Mouse (Mus musculus) heart, embryonic 14.5 days (tissue): ENCODE measurements around the gene Gm10720. TPM values are rescaled to one million over a fixed set of nuclear protein-coding genes. Genes with fewer than 3 reads are reported as not detected.
A peak's percentile ranks its signal among the peaks of the same experiment; 100 is the strongest.
"Not testable (repeated sequence)": the region's sequence is repeated elsewhere in the genome, so short reads cannot be mapped to it uniquely, and the experiment has no call there.

Experiments used
- ATAC-seq: fragments of 200-750 bp; cut with Nextera tagmentation; 2 replicates; pipeline ENCODE4 v1.8.0; 2017; ENCODE audit warnings: low read depth, moderate TSS enrichment; ENCODE audit not compliant: insufficient number of reproducible peaks, insufficient read depth, low FRiP score
- H3K27ac ChIP-seq, 2 experiments: fragments of 200-500 bp in 1 of 2; fragments of 300-500 bp in 1 of 2; sonication (generic) in 1 of 2; replicated peaks in 1 of 2; 2 replicates each; pipeline ENCODE4 v1.5.1; 2012 to 2014; ENCODE audit warnings: low read depth in 2 of 2, low read length in 2 of 2, control low read depth in 1 of 2, mild to moderate bottlenecking in 1 of 2, mixed read lengths in 1 of 2; ENCODE audit not compliant: control insufficient read depth in 1 of 2, insufficient read depth in 1 of 2
- H3K27me3 ChIP-seq: fragments of 300-500 bp; sonication (generic); 2 replicates; pipeline ENCODE4 v1.6.1; 2014; ENCODE audit warnings: mild to moderate bottlenecking, low read length, control low read depth; ENCODE audit not compliant: control insufficient read depth, insufficient read depth
- H3K36me3 ChIP-seq: fragments of 300-500 bp; sonication (generic); 2 replicates; pipeline ENCODE4 v1.6.1; 2014; ENCODE audit warnings: mild to moderate bottlenecking, control low read depth, low read length, mixed read lengths; ENCODE audit not compliant: control insufficient read depth, insufficient read depth
- H3K4me1 ChIP-seq, 2 experiments: fragments of 200-500 bp in 1 of 2; fragments of 300-500 bp in 1 of 2; sonication (generic) in 1 of 2; 2 replicates each; pipeline ENCODE4 v1.6.1; 2012 to 2014; ENCODE audit warnings: low read length in 2 of 2, control low read depth in 1 of 2, mixed read lengths in 1 of 2; ENCODE audit not compliant: control insufficient read depth in 2 of 2, insufficient read depth in 2 of 2
- H3K4me2 ChIP-seq: fragments of 300-500 bp; sonication (generic); 2 replicates; pipeline ENCODE4 v1.6.1; 2014; ENCODE audit warnings: mild to moderate bottlenecking, low read length
- H3K4me3 ChIP-seq, 2 experiments: fragments of 200-500 bp in 1 of 2; fragments of 300-500 bp in 1 of 2; sonication (generic) in 1 of 2; 2 replicates each; pipeline ENCODE4 v1.5.1; 2012 to 2014; ENCODE audit warnings: low read length in 2 of 2, mild to moderate bottlenecking in 2 of 2, control low read depth in 1 of 2, low read depth in 1 of 2, moderate library complexity in 1 of 2; ENCODE audit not compliant: control insufficient read depth in 1 of 2, insufficient read depth in 1 of 2
- H3K9ac ChIP-seq: fragments of 300-500 bp; sonication (generic); 2 replicates; pipeline ENCODE4 v1.6.1; 2014; ENCODE audit warnings: mild to moderate bottlenecking, low read length
- H3K9me3 ChIP-seq: fragments of 300-500 bp; sonication (generic); 2 replicates; pipeline ENCODE4 v1.6.1; 2016; ENCODE audit warnings: low read length, control low read depth; ENCODE audit not compliant: control insufficient read depth
- WGBS: fragments of 180-500 bp; shearing (Covaris S2); extraction: QIAGEN DNeasy Blood & Tissue Kit; methylation state at CpG from one replicate; pipeline ENCODE4 v1.1.7; 2014; 5-methylcytosine and 5-hydroxymethylcytosine counted together
- polyA plus RNA-seq: library from polyadenylated mRNA; unstranded; fragments of >200 nt; fragmentation: Nextera tagmentation; extraction: Ambion mirVana; gene quantifications from 2 replicates; pipeline ENCODE4 v1.2.1, GENCODE M21; 2014

Gene Gm10720
- not detected in 2 replicates for polyA plus RNA-seq

DNA sequence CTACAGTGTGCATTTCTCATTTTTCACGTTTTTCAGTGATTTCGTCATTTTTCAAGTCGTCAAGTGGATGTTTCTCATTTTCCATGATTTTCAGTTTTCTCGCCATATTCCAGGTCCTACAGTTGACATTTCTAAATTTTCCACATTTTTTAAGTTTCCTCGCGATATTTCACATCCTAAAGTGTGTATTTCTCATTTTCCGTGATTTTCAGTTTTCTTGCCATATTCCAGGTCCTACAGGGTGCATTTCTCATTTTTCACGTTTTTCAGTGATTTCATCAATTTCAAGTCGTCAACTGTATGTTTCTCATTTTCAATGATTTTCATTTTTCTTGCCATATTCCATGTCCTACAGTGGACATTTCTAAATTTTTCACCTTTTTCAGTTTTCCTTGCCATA lies at the start of gene Gm10720:
Gene Gm10720, plus strand, starts transcription at position 301 of the 400 bp plus-strand sequence.
- H3K36me3 ChIP-seq, H3K4me2 ChIP-seq, H3K27ac ChIP-seq, H3K9me3 ChIP-seq, H3K27me3 ChIP-seq, H3K9ac ChIP-seq, H3K4me1 ChIP-seq, H3K4me3 ChIP-seq, ATAC-seq: not testable (repeated sequence)
- 55% methylated on average over 4 of the region's 9 CpGs for WGBS

DNA sequence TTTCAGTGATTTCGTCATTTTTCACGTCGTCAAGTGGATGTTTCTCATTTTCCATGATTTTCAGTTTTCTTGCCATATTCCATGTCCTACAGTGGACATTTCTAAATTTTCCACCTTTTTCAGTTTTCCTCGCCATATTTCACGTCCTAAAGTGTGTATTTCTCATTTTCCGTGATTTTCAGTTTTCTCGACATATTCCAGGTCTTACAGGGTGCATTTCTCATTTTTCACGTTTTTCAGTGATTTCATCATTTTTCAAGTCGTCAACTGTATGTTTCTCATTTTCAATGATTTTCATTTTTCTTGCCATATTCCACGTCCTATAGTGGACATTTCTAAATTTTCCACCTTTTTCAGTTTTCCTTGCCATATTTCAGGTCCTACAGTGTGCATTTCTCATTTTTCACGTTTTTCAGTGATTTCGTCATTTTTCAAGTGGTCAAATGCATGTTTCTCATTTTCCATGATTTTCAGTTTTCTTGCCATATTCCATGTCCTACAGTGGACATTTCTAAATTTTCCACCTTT lies 14.9 kb upstream of the Gm10720 start, which contains the start of gene Gm10722:
Gene Gm10722, plus strand, starts transcription at position 478 of the 528 bp plus-strand sequence.
- not testable (repeated sequence) for H3K27me3 ChIP-seq, H3K4me1 ChIP-seq, H3K4me3 ChIP-seq, H3K9ac ChIP-seq, H3K27ac ChIP-seq, ATAC-seq, H3K9me3 ChIP-seq, H3K4me2 ChIP-seq, H3K36me3 ChIP-seq
- 62% methylated on average over 12 of the region's 12 CpGs for WGBS

DNA sequence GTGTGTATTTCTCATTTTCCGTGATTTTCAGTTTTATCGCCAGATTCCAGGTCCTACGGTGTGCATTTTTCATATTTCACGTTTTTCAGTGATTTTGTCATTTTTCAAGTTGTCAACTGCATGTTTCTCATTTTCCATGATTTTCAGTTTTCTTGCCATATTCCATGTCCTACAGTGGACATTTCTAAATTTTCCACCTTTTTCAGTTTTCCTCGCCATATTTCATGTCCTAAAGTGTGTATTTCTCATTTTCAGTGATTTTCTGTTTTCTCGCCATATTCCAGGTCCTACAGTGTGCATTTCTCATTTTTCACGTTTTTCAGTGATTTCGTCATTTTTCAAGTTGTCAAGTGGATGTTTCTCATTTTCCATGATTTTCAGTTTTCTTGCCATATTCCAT lies 14.4 kb upstream of the Gm10720 start:
- not testable (repeated sequence) for H3K4me2 ChIP-seq, H3K27me3 ChIP-seq, ATAC-seq, H3K36me3 ChIP-seq, H3K9ac ChIP-seq, H3K27ac ChIP-seq, H3K4me1 ChIP-seq, H3K9me3 ChIP-seq, H3K4me3 ChIP-seq
- 60% methylated on average over 8 of the region's 8 CpGs for WGBS

DNA sequence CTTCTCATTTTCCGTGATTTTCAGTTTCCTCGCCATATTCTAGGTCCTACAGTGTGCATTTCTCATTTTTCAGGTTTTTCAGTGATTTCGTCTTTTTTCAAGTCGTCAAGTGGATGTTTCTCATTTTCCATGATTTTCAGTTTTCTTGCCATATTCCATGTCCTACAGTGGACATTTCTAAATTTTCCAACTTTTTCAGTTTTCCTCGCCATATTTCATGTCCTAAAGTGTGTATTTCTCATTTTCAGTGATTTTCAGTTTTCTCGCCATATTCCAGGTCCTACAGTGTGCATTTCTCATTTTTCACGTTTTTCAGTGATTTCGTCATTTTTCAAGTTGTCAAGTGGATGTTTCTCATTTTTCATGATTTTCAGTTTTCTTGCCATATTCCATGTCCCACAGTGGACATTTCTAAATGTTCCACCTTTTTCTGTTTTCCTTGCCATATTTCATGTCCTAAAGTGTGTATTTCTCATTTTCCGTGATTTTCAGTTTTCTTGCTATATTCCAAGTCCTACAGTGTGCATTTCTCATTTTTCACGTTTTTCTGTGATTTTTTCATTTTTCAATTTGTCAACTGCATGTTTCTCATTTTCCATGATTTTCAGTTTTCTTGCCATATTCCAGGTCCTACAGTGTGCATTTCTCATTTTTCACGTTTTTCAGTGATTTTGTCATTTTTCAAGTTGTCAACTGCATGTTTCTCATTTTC lies 13.3 kb upstream of the Gm10720 start:
- not testable (repeated sequence) for H3K9ac ChIP-seq, H3K4me2 ChIP-seq, H3K4me1 ChIP-seq, H3K36me3 ChIP-seq, H3K27me3 ChIP-seq, H3K4me3 ChIP-seq, H3K27ac ChIP-seq, H3K9me3 ChIP-seq
- peak; percentile 86 for ATAC-seq
- 47% methylated on average over 8 of the region's 11 CpGs for WGBS

DNA sequence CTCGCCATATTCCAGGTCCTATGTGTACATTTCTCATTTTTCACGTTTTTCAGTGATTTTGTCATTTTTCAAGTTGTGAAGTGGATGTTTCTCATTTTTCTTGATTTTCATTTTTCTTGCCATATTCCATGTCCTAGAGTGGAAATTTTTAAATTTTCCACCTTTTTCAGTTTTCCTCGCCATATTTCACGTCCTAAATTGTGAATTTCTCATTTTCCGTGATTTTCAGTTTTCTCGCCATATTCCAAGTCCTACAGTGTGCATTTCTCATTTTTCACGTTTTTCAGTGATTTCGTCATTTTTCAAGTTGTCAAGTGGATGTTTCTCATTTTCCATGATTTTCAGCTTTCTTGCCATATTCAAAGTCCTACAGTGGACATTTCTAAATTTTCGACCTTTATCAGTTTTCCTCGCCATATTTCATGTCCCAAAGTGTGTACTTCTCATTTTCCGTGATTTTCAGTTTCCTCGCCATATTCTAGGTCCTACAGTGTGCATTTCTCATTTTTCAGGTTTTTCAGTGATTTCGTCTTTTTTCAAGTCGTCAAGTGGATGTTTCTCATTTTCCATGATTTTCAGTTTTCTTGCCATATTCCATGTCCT lies 12.6 kb upstream of the Gm10720 start, which contains the start of gene Gm11168:
Gene Gm11168, plus strand, starts transcription at position 553 of the 603 bp plus-strand sequence.
- not testable (repeated sequence) for H3K9me3 ChIP-seq, H3K27ac ChIP-seq, H3K36me3 ChIP-seq, H3K4me2 ChIP-seq, H3K9ac ChIP-seq, H3K27me3 ChIP-seq, H3K4me1 ChIP-seq, ATAC-seq, H3K4me3 ChIP-seq
- whole genome bisulfite sequencing = 73% methylated on average over 6 of the region's 14 CpGs

DNA sequence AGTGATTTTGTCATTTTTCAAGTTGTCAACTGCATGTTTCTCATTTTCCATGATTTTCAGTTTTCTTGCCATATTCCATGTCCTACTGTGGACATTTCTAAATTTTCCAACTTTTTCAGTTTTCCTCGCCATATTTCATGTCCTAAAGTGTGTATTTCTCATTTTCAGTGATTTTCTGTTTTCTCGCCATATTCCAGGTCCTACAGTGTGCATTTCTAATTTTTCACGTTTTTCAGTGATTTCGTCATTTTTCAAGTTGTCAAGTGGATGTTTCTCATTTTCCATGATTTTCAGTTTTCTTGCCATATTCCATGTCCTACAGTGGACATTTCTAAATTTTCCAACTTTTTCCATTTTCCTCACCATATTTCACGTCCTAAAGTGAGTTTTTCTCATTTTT lies 9.3 kb upstream of the Gm10720 start:
- not testable (repeated sequence) for ATAC-seq
- WGBS = 77% methylated on average over 1 of the region's 5 CpGs

DNA sequence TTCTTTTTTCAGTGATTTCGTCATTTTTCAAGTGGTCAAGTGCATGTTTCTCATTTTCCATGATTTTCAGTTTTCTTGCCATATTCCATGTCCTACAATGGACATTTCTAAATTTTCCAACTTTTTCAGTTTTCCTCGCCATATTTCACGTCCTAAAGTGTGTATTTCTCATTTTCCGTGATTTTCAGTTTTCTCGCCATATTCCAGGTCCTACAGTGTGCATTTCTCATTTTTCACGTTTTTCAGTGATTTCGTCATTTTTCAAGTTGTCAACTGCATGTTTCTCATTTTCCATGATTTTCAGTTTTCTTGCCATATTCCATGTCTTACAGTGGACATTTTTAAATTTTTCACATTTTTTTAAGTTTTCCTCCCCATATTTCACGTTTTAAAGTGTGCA lies 8.8 kb upstream of the Gm10720 start:
- not testable (repeated sequence) for H3K27me3 ChIP-seq, H3K9ac ChIP-seq, H3K4me1 ChIP-seq, H3K9me3 ChIP-seq, H3K4me2 ChIP-seq, H3K4me3 ChIP-seq, H3K36me3 ChIP-seq, H3K27ac ChIP-seq
- WGBS = 66% methylated on average over 7 of the region's 8 CpGs
- ATAC-seq = peak; percentile 63

More for the DNA sequence above, 9.3 kb upstream of the Gm10720 start:
- H3K27me3 ChIP-seq, H3K4me2 ChIP-seq, H3K4me3 ChIP-seq, H3K4me1 ChIP-seq, H3K9ac ChIP-seq, H3K9me3 ChIP-seq, H3K27ac ChIP-seq, H3K36me3 ChIP-seq: not testable (repeated sequence)
